Mouse (Mus musculus): Measurements from ENCODE around the gene Mbd6. TPM values are rescaled to one million over a fixed set of nuclear protein-coding genes. Genes with fewer than 3 reads are reported as not detected.

The Mbd6 gene
- total and polyA plus RNA-seq, 2 experiments from 2014 or later, result 4.8 to 9.4 TPM

DNA sequence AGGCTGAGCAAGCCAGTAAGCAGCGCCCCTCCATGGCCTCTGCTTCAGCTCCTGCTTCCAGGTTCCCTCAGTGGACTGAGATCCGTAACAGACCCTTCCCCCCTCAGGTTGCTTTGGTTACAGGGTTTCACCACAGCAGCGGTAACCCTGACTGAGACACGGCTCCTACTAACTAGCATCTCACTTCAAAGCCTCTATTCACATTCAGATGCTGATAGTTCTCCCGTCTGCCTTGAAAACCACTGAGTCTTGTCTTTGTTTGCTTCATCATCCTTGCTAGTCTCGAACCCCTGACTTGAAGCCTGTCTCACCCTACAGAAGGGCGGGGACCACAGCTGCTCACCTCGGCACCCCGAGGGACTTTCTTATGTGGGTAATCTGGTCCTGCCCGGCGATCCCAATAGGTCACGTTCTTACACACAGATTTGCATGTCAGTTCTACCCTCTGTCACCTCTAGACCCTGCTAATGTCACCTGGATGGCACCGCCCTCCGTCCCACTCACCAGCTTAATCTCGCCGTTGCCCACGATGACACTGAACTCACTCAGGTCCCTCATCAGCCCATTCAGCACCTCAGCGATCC, 50.5 kb downstream of the Mbd6 start:
- no peaks in the 10 kb centered on the region for H3K4me1 ChIP-seq (ENCODE audit: insufficient read depth)
- H3K27ac ChIP-seq (ENCODE audit: low read depth, low read length), result no peak overlapping the region
- no peaks in the 10 kb centered on the region for H3K27me3 ChIP-seq (ENCODE audit: insufficient read depth, low read length)
- TF ChIP-seq CTCF (IDR thresholded peaks at IDR 0.05; ENCODE audit: low read depth), result no peak
- no peak overlapping the region for H3K4me2 ChIP-seq (ENCODE audit: low read depth)
- no peaks in the 10 kb centered on the region for H3K9me3 ChIP-seq (ENCODE audit: low read length)
- H3K36me3 ChIP-seq (ENCODE audit: insufficient read depth), result peaks cover 92% of the 10 kb centered on the region
- no peak overlapping the region for H3K9ac ChIP-seq
- no peak for ATAC-seq
- no peak overlapping the region for H3K4me3 ChIP-seq (ENCODE audit: low read depth, low read length)
- no peak for DNase-seq
- 76% methylated on average over 18 of the region's 18 CpGs for WGBS

GRCm38 (mm10) chr10:127236541-127236940, 52.3 kb downstream of the Mbd6 start:
- no peaks in the 10 kb centered on the region for H3K9me3 ChIP-seq (ENCODE audit: low read length)
- no peak overlapping the region for H3K9ac ChIP-seq
- no peak overlapping the region for H3K4me2 ChIP-seq (ENCODE audit: low read depth)
- no peak overlapping the region for H3K4me3 ChIP-seq (ENCODE audit: low read depth, low read length)
- TF ChIP-seq CTCF (IDR thresholded peaks at IDR 0.05; ENCODE audit: low read depth), result no peak
- H3K36me3 ChIP-seq (ENCODE audit: insufficient read depth), result peaks cover 90% of the 10 kb centered on the region
- DNase-seq, result no peak
- H3K27ac ChIP-seq (ENCODE audit: low read depth, low read length), result no peak overlapping the region
- WGBS, result 50% methylated on average over 9 of the region's 9 CpGs
- H3K27me3 ChIP-seq (ENCODE audit: insufficient read depth, low read length), result no peaks in the 10 kb centered on the region
- no peak for ATAC-seq
- no peaks in the 10 kb centered on the region for H3K4me1 ChIP-seq (ENCODE audit: insufficient read depth)

- no peak for ATAC-seq
- TF ChIP-seq CTCF (IDR thresholded peaks at IDR 0.05; ENCODE audit: low read depth), result peak; percentile 39
- DNase-seq, result no peak
- no peak overlapping the region for H3K27ac ChIP-seq (ENCODE audit: low read depth, low read length)
- WGBS, result 83% methylated on average over 9 of the region's 9 CpGs
- H3K4me3 ChIP-seq (ENCODE audit: low read depth, low read length), result no peak overlapping the region
- no peak overlapping the region for H3K9ac ChIP-seq
- H3K36me3 ChIP-seq (ENCODE audit: insufficient read depth), result peaks cover 90% of the 10 kb centered on the region
- H3K9me3 ChIP-seq (ENCODE audit: low read length), result no peaks in the 10 kb centered on the region
- no peaks in the 10 kb centered on the region for H3K27me3 ChIP-seq (ENCODE audit: insufficient read depth, low read length)
- no peak overlapping the region for H3K4me2 ChIP-seq (ENCODE audit: low read depth)
- H3K4me1 ChIP-seq (ENCODE audit: insufficient read depth), result no peaks in the 10 kb centered on the region
Observed at GRCm38 (mm10) chr10:127233141-127233540, 55.7 kb downstream of the Mbd6 start.

Other genes starting within 250 kb of the Mbd6 start
- 9.2 and 10.9 TPM in 2 replicates for gene Mettl1, start 247.6 kb downstream of the Mbd6 start, total RNA-seq (2014; rRNA removed)
- gene Mettl1, start 247.6 kb downstream of the Mbd6 start, polyA plus RNA-seq (2015; fragmentation: Nextera tagmentation; extraction: Ambion mirVana), result 16.1 and 21.0 TPM in 2 replicates
- 0.14 TPM in 1 of 2 replicates, not detected in the other for gene Eef1akmt3, start 247.5 kb downstream of the Mbd6 start, total RNA-seq (2014; rRNA removed)
- 0.08 and 0.15 TPM in 2 replicates for gene Eef1akmt3, start 247.5 kb downstream of the Mbd6 start, polyA plus RNA-seq (2015; fragmentation: Nextera tagmentation; extraction: Ambion mirVana)
- gene Cyp27b1, start 240.8 kb downstream of the Mbd6 start, total RNA-seq (2014; rRNA removed), result 0.08 and 0.33 TPM in 2 replicates
- 0.11 TPM in 2 replicates for gene Cyp27b1, start 240.8 kb downstream of the Mbd6 start, polyA plus RNA-seq (2015; fragmentation: Nextera tagmentation; extraction: Ambion mirVana)
- gene March9, start 228.8 kb downstream of the Mbd6 start, total RNA-seq (2014; rRNA removed), result 70.7 and 75.8 TPM in 2 replicates
- 7.9 and 8.1 TPM in 2 replicates for gene March9, start 228.8 kb downstream of the Mbd6 start, polyA plus RNA-seq (2015; fragmentation: Nextera tagmentation; extraction: Ambion mirVana)
- gene Cdk4, start 225.5 kb downstream of the Mbd6 start, total RNA-seq (2014; rRNA removed), result 432 and 445 TPM in 2 replicates
- gene Cdk4, start 225.5 kb downstream of the Mbd6 start, polyA plus RNA-seq (2015; fragmentation: Nextera tagmentation; extraction: Ambion mirVana), result 656 and 790 TPM in 2 replicates
- gene Tspan31, start 218.8 kb downstream of the Mbd6 start, total RNA-seq (2014; rRNA removed), result 105 and 201 TPM in 2 replicates
- gene Tspan31, start 218.8 kb downstream of the Mbd6 start, polyA plus RNA-seq (2015; fragmentation: Nextera tagmentation; extraction: Ambion mirVana), result 83.9 and 98.1 TPM in 2 replicates
- gene Agap2, start 213.7 kb downstream of the Mbd6 start, total RNA-seq (2014; rRNA removed), result 220 and 258 TPM in 2 replicates
- 3.5 and 4.6 TPM in 2 replicates for gene Agap2, start 213.7 kb downstream of the Mbd6 start, polyA plus RNA-seq (2015; fragmentation: Nextera tagmentation; extraction: Ambion mirVana)
- 118 and 119 TPM in 2 replicates for gene Os9, start 167.9 kb downstream of the Mbd6 start, total RNA-seq (2014; rRNA removed)
- 122 TPM in 2 replicates for gene Os9, start 167.9 kb downstream of the Mbd6 start, polyA plus RNA-seq (2015; fragmentation: Nextera tagmentation; extraction: Ambion mirVana)
- gene B4galnt1, start 123.8 kb downstream of the Mbd6 start, total RNA-seq (2014; rRNA removed), result 87.9 and 94.4 TPM in 2 replicates
- gene B4galnt1, start 123.8 kb downstream of the Mbd6 start, polyA plus RNA-seq (2015; fragmentation: Nextera tagmentation; extraction: Ambion mirVana), result 87.3 and 87.8 TPM in 2 replicates
- gene Slc26a10, start 108.4 kb downstream of the Mbd6 start, total RNA-seq (2014; rRNA removed), result 0.10 TPM in 1 of 2 replicates, not detected in the other
- gene Slc26a10, start 108.4 kb downstream of the Mbd6 start, polyA plus RNA-seq (2015; fragmentation: Nextera tagmentation; extraction: Ambion mirVana), result 0.80 and 1.1 TPM in 2 replicates
- gene Arhgef25, start 98.9 kb downstream of the Mbd6 start, total RNA-seq (2014; rRNA removed), result 45.4 and 61.3 TPM in 2 replicates
- 14.8 and 16.9 TPM in 2 replicates for gene Arhgef25, start 98.9 kb downstream of the Mbd6 start, polyA plus RNA-seq (2015; fragmentation: Nextera tagmentation; extraction: Ambion mirVana)
- gene Dtx3, start 93.3 kb downstream of the Mbd6 start, total RNA-seq (2014; rRNA removed), result 198 and 245 TPM in 2 replicates
- 175 and 178 TPM in 2 replicates for gene Dtx3, start 93.3 kb downstream of the Mbd6 start, polyA plus RNA-seq (2015; fragmentation: Nextera tagmentation; extraction: Ambion mirVana)
- 21.5 and 23.3 TPM in 2 replicates for gene Pip4k2c, start 77.4 kb downstream of the Mbd6 start, total RNA-seq (2014; rRNA removed)
- gene Pip4k2c, start 77.4 kb downstream of the Mbd6 start, polyA plus RNA-seq (2015; fragmentation: Nextera tagmentation; extraction: Ambion mirVana), result 17.8 and 20.1 TPM in 2 replicates
- 210 and 223 TPM in 2 replicates for gene Kif5a, start 25.7 kb downstream of the Mbd6 start, total RNA-seq (2014; rRNA removed)
- 62.0 and 84.0 TPM in 2 replicates for gene Kif5a, start 25.7 kb downstream of the Mbd6 start, polyA plus RNA-seq (2015; fragmentation: Nextera tagmentation; extraction: Ambion mirVana)
- gene Dctn2, start 22.6 kb downstream of the Mbd6 start, total RNA-seq (2014; rRNA removed), result 272 and 300 TPM in 2 replicates
- 332 and 343 TPM in 2 replicates for gene Dctn2, start 22.6 kb downstream of the Mbd6 start, polyA plus RNA-seq (2015; fragmentation: Nextera tagmentation; extraction: Ambion mirVana)
- gene Mars, start 22.8 kb upstream of the Mbd6 start, total RNA-seq (2014; rRNA removed), result 86.4 and 94.4 TPM in 2 replicates
- 95.9 and 98.6 TPM in 2 replicates for gene Mars, start 22.8 kb upstream of the Mbd6 start, polyA plus RNA-seq (2015; fragmentation: Nextera tagmentation; extraction: Ambion mirVana)
- gene Arhgap9, start 32.9 kb upstream of the Mbd6 start, total RNA-seq (2014; rRNA removed), result 0.52 and 0.69 TPM in 2 replicates
- gene Arhgap9, start 32.9 kb upstream of the Mbd6 start, polyA plus RNA-seq (2015; fragmentation: Nextera tagmentation; extraction: Ambion mirVana), result 0.81 and 0.99 TPM in 2 replicates
- 2.5 and 5.1 TPM in 2 replicates for gene Gli1, start 53.0 kb upstream of the Mbd6 start, total RNA-seq (2014; rRNA removed)
- gene Gli1, start 53.0 kb upstream of the Mbd6 start, polyA plus RNA-seq (2015; fragmentation: Nextera tagmentation; extraction: Ambion mirVana), result 0.89 and 1.2 TPM in 2 replicates
- under 0.01 TPM in 1 of 2 replicates, not detected in the other for gene Inhbe, start 65.4 kb upstream of the Mbd6 start, total RNA-seq (2014; rRNA removed)
- not detected in 2 replicates for gene Inhbe, start 65.4 kb upstream of the Mbd6 start, polyA plus RNA-seq (2015; fragmentation: Nextera tagmentation; extraction: Ambion mirVana)
- not detected in 2 replicates for gene Inhbc, start 81.4 kb upstream of the Mbd6 start, total RNA-seq (2014; rRNA removed)
- not detected in 2 replicates for gene Inhbc, start 81.4 kb upstream of the Mbd6 start, polyA plus RNA-seq (2015; fragmentation: Nextera tagmentation; extraction: Ambion mirVana)
- gene R3hdm2, start 91.3 kb upstream of the Mbd6 start, total RNA-seq (2014; rRNA removed), result 47.5 and 51.0 TPM in 2 replicates
- gene R3hdm2, start 91.3 kb upstream of the Mbd6 start, polyA plus RNA-seq (2015; fragmentation: Nextera tagmentation; extraction: Ambion mirVana), result 28.6 and 37.2 TPM in 2 replicates
- gene Stac3, start 212.7 kb upstream of the Mbd6 start, total RNA-seq (2014; rRNA removed), result 0.85 and 1.7 TPM in 2 replicates
- 0.20 and 0.50 TPM in 2 replicates for gene Stac3, start 212.7 kb upstream of the Mbd6 start, polyA plus RNA-seq (2015; fragmentation: Nextera tagmentation; extraction: Ambion mirVana)
- 4.9 and 15.5 TPM in 2 replicates for gene Ndufa4l2, start 225.9 kb upstream of the Mbd6 start, total RNA-seq (2014; rRNA removed)
- 15.2 and 15.5 TPM in 2 replicates for gene Ndufa4l2, start 225.9 kb upstream of the Mbd6 start, polyA plus RNA-seq (2015; fragmentation: Nextera tagmentation; extraction: Ambion mirVana)
- gene Shmt2, start 233.4 kb upstream of the Mbd6 start, total RNA-seq (2014; rRNA removed), result 31.5 and 43.8 TPM in 2 replicates
- 39.0 and 39.9 TPM in 2 replicates for gene Shmt2, start 233.4 kb upstream of the Mbd6 start, polyA plus RNA-seq (2015; fragmentation: Nextera tagmentation; extraction: Ambion mirVana)
- gene Nxph4, start 245.5 kb upstream of the Mbd6 start, total RNA-seq (2014; rRNA removed), result 2.1 and 2.2 TPM in 2 replicates
- gene Nxph4, start 245.5 kb upstream of the Mbd6 start, polyA plus RNA-seq (2015; fragmentation: Nextera tagmentation; extraction: Ambion mirVana), result 19.9 and 22.6 TPM in 2 replicates

Data from forebrain, postnatal 0 days (tissue).